Comparison of ENCODE assay signal across 12 mouse cellular contexts in genomic region chr13:60296201-60296895, GRCm38 (mm10).
DNase-seq lines count a peak whose midpoint lies in the region; ATAC-seq and TF ChIP-seq lines count a peak whose summit lies in the region.
"Had no signal": no experiment of that assay in that cellular context is flagged by ENCODE, and none has a peak within 500 bp of the region (broad histone marks: within the 10 kb centered on the region; RNA-seq: fewer than 3 reads in every experiment).

No protein-coding gene starts in this region.

- no peak overlapping the region for H3K9ac ChIP-seq in heart, embryonic 15.5 days
- no peak overlapping the region; the same call in 1 of the 2 replicates for H3K9ac ChIP-seq in embryonic facial prominence, embryonic 11.5 days (replicated peaks; ENCODE audit: low read length)
- H3K9ac ChIP-seq: forebrain, embryonic 13.5 days; lung, embryonic 15.5 days had no signal

- peaks cover 7% of the 10 kb centered on the region; the same call in 1 of the 2 replicates for H3K4me1 ChIP-seq in heart, embryonic 15.5 days (replicated peaks)
- H3K4me1 ChIP-seq in embryonic facial prominence, embryonic 11.5 days (ENCODE audit: control insufficient read depth, insufficient read depth, low read length) = no peaks in the 10 kb centered on the region; the same call in 1 of the 2 replicates
- H3K4me1 ChIP-seq: forebrain, embryonic 13.5 days had no signal

- no peaks in the 10 kb centered on the region for H3K27me3 ChIP-seq in heart, embryonic 15.5 days
- H3K27me3 ChIP-seq in Patski = no peaks in the 10 kb centered on the region
- H3K27me3 ChIP-seq in embryonic facial prominence, embryonic 11.5 days (ENCODE audit: control insufficient read depth, insufficient read depth, low read length) = no peaks in the 10 kb centered on the region
- H3K27me3 ChIP-seq: forebrain, embryonic 13.5 days; lung, embryonic 15.5 days had no signal

- ATAC-seq in heart, embryonic 15.5 days (replicated peaks; ENCODE audit: insufficient number of reproducible peaks, insufficient read depth, low FRiP score, low read depth) = 0 out of 2 replicates have a peak, but pooled peaks have one; percentile 22
- peak; percentile 69 for ATAC-seq in Patski
- peak; percentile 64; the same call in 1 of the 2 replicates for ATAC-seq in embryonic facial prominence, embryonic 11.5 days (replicated peaks; ENCODE audit: insufficient number of reproducible peaks, low FRiP score, low TSS enrichment, low read depth)
- no peak for ATAC-seq in monocyte, adult 5-6 weeks (replicated peaks; ENCODE audit: insufficient number of reproducible peaks, low FRiP score, low TSS enrichment, poor library complexity, severe bottlenecking)
- ATAC-seq: forebrain, embryonic 13.5 days had no signal

- CTCF ChIA-PET in Patski (lab: Charles Lee) = interaction anchor here (1.0 kb wide), 1 partner anchor 117 kb away, joined by 3 read pairs; no protein-coding TSS in a partner anchor

- intact Hi-C loops in left cerebral cortex, postnatal 4 days (cut with DNase I) = no loop called here

- H3K4me3 ChIP-seq in heart, embryonic 15.5 days = no peak overlapping the region
- no peak overlapping the region for H3K4me3 ChIP-seq in layer of hippocampus, adult 2 months
- no peak overlapping the region for H3K4me3 ChIP-seq in embryonic facial prominence, embryonic 11.5 days (ENCODE audit: low read depth, low read length)
- H3K4me3 ChIP-seq: forebrain, embryonic 13.5 days; lung, embryonic 15.5 days had no signal

- POLR2A ChIA-PET in Patski (lab: Charles Lee) = no interaction called here

- peak; percentile 27 for TF ChIP-seq CTCF in layer of hippocampus, adult 2 months (conservative IDR thresholded peaks at IDR 0.05)
- TF ChIP-seq CTCF in Patski (IDR thresholded peaks at IDR 0.05) = peak; percentile 57

- in situ Hi-C loops in Patski (cut with MboI; ENCODE audit: low pct_unique_long_range_greater_than_20kb) = loop anchor here (10.0 kb wide), 2 partner anchors 158 to 412 kb away; no protein-coding TSS in a partner anchor

- no peaks in the 10 kb centered on the region for H3K36me3 ChIP-seq in heart, embryonic 15.5 days
- no peaks in the 10 kb centered on the region for H3K36me3 ChIP-seq in embryonic facial prominence, embryonic 11.5 days (replicated peaks; ENCODE audit: control insufficient read depth, insufficient read depth, low read depth, low read length)
- H3K36me3 ChIP-seq: lung, embryonic 15.5 days had no signal

- no peak overlapping the region for H3K4me2 ChIP-seq in heart, embryonic 15.5 days
- H3K4me2 ChIP-seq in embryonic facial prominence, embryonic 11.5 days (ENCODE audit: low read depth, low read length) = no peak overlapping the region
- H3K4me2 ChIP-seq: forebrain, embryonic 13.5 days; lung, embryonic 15.5 days had no signal

- no peak for DNase-seq in heart, adult 8-10 months (ENCODE audit: low spot score)
- no peak for DNase-seq in layer of hippocampus, adult 2 months (ENCODE audit: low spot score in 2 of 2)
- DNase-seq in layer of hippocampus, adult 8-10 months (ENCODE audit: low spot score in 2 of 2) = no peak
- peak; percentile 65 for DNase-seq in Patski (ENCODE audit: low read depth, low spot score)
- DNase-seq in embryonic facial prominence, embryonic 11.5 days (ENCODE audit: low spot score) = peak; percentile 73
- DNase-seq in left cerebral cortex, postnatal 4 days = no peak
- DNase-seq: cerebellum, postnatal 36 days; gastrocnemius, postnatal 14 days had no signal

- WGBS in heart, embryonic 15.5 days = 62% methylated on average over 13 of the region's 13 CpGs
- 41% methylated on average over 13 of the region's 13 CpGs for WGBS in embryonic facial prominence, embryonic 11.5 days

- no peak overlapping the region for H3K27ac ChIP-seq in heart, embryonic 15.5 days
- no peak overlapping the region for H3K27ac ChIP-seq in layer of hippocampus, adult 2 months
- H3K27ac ChIP-seq in embryonic facial prominence, embryonic 11.5 days (replicated peaks; ENCODE audit: low read depth, low read length) = no peak overlapping the region
- H3K27ac ChIP-seq: forebrain, embryonic 13.5 days; lung, embryonic 15.5 days had no signal

- no peaks in the 10 kb centered on the region for H3K9me3 ChIP-seq in heart, embryonic 15.5 days (replicated peaks)
- no peaks in the 10 kb centered on the region for H3K9me3 ChIP-seq in embryonic facial prominence, embryonic 11.5 days (replicated peaks; ENCODE audit: control insufficient read depth, low read length)
- H3K9me3 ChIP-seq: forebrain, embryonic 13.5 days; lung, embryonic 15.5 days had no signal

Comparison
In these comparisons a context has a peak if more than half of its experiments do, and no peak if none do; other contexts are left out.
1. DNase-seq: peak in Patski (single experiment) and embryonic facial prominence, embryonic 11.5 days (single experiment); none in heart, adult 8-10 months (single experiment), layer of hippocampus, adult 2 months (0 of 2), layer of hippocampus, adult 8-10 months (0 of 2) and left cerebral cortex, postnatal 4 days (single experiment).